ENCODE assay signal across 14 mouse cellular contexts in the genomic region with DNA sequence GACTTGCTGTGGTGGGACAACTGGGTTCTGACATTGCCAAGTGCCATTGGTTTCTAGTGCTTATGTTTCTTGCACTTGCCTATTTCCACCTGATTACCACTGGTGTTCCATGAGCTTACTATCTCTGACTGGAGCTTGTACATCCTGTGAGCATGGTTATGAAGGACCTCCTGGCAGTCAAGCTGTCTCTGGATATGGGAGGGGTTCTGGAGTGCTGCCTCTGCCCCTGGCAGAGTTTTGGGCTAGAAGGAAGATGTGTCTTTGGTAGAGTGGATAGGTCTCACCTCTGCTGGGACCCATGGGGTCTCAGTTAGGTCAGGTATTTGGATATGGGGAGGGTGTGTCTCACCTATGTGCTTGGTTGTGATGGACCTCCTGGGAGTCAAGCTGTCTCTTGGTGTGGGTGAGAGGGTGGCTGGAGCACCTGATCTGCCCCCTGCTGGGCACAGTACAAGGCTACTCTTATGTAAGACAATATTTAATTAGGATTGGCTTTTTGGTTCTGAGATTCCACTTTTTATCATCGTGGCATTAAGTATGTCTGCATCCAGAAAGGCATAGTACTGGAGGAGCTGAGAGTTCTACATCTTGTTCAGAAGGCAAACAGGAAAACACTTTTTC. TPM values are rescaled to one million over a fixed set of nuclear protein-coding genes. Genes with fewer than 3 reads are reported as not detected.
DNase-seq lines count a peak whose midpoint lies in the region; ATAC-seq and TF ChIP-seq lines count a peak whose summit lies in the region.
"Had no signal": no experiment of that assay in that cellular context is flagged by ENCODE, and none has a peak within 500 bp of the region (broad histone marks: within the 10 kb centered on the region; RNA-seq: fewer than 3 reads in every experiment).

No protein-coding gene starts in this region.

- no peaks in the 10 kb centered on the region for H3K4me1 ChIP-seq in kidney, adult 2 months (ENCODE audit: control insufficient read depth, insufficient read depth, low read length)
- no peaks in the 10 kb centered on the region for H3K4me1 ChIP-seq in kidney, embryonic 15.5 days
- peaks cover 8% of the 10 kb centered on the region for H3K4me1 ChIP-seq in liver, embryonic 12.5 days

- TF ChIP-seq CTCF in kidney, adult 2 months (conservative IDR thresholded peaks at IDR 0.05; ENCODE audit: insufficient read depth, insufficient read length, low read depth, low read length): no peak; the same call in 1 of the 2 replicates
- peak; percentile 35 for TF ChIP-seq CTCF in Patski (IDR thresholded peaks at IDR 0.05)

- TF ChIP-seq POLR2A in kidney, adult 2 months (IDR thresholded peaks at IDR 0.05; ENCODE audit: low read depth, low read length): no peak

- no peak overlapping the region for H3K9ac ChIP-seq in kidney, embryonic 15.5 days
- no peak overlapping the region for H3K9ac ChIP-seq in liver, embryonic 12.5 days

- POLR2A ChIA-PET in Patski (lab: Charles Lee): no interaction called here

- WGBS in kidney, adult 2 months: 66% methylated on average over 1 of the region's 1 CpGs
- 87% methylated on average over 1 of the region's 1 CpGs for WGBS in kidney, embryonic 15.5 days
- WGBS in liver, embryonic 12.5 days (ENCODE audit: insufficient replicate concordance): 53% methylated on average over 1 of the region's 1 CpGs

- H3K36me3 ChIP-seq in kidney, adult 2 months (ENCODE audit: control insufficient read depth, insufficient read depth, low read length): no peaks in the 10 kb centered on the region
- H3K36me3 ChIP-seq in kidney, embryonic 15.5 days: no peaks in the 10 kb centered on the region
- no peaks in the 10 kb centered on the region for H3K36me3 ChIP-seq in liver, embryonic 12.5 days

- CTCF ChIA-PET in Patski (lab: Charles Lee): no interaction called here

- no peaks in the 10 kb centered on the region for H3K27me3 ChIP-seq in kidney, adult 2 months (replicated peaks; ENCODE audit: control insufficient read depth, insufficient read depth, low read length)
- no peaks in the 10 kb centered on the region for H3K27me3 ChIP-seq in kidney, embryonic 15.5 days
- peaks cover 19% of the 10 kb centered on the region for H3K27me3 ChIP-seq in Patski
- no peaks in the 10 kb centered on the region for H3K27me3 ChIP-seq in liver, embryonic 12.5 days (replicated peaks)

- no peak overlapping the region for H3K4me3 ChIP-seq in kidney, adult 2 months (ENCODE audit: insufficient read depth, low read depth, low read length)
- no peak overlapping the region for H3K4me3 ChIP-seq in kidney, embryonic 15.5 days (replicated peaks)
- H3K4me3 ChIP-seq in liver, embryonic 12.5 days: no peak overlapping the region
- H3K4me3 ChIP-seq: erythroblast, embryonic 14.5 days had no signal

- peak; percentile 3 for DNase-seq in kidney, adult 2 months
- no peak for DNase-seq in Patski (ENCODE audit: low read depth, low spot score)
- peak; percentile 19 for DNase-seq in thymus, postnatal 0 days (ENCODE audit: low spot score)
- DNase-seq in urinary bladder, postnatal 4 days (ENCODE audit: low spot score in 2 of 2): no peak
- no peak for DNase-seq in layer of hippocampus, postnatal 10 days (ENCODE audit: low spot score in 2 of 2)
- DNase-seq in gastrocnemius, adult 8-10 months (ENCODE audit: low spot score in 2 of 2): no peak

- no peak for ATAC-seq in kidney, embryonic 15.5 days (replicated peaks; ENCODE audit: low FRiP score)
- no peak for ATAC-seq in Patski
- peak; percentile 83 for ATAC-seq in liver, embryonic 12.5 days
- ATAC-seq: hindbrain, embryonic 16.5 days had no signal

- H3K4me2 ChIP-seq in kidney, embryonic 15.5 days: no peak overlapping the region
- H3K4me2 ChIP-seq in liver, embryonic 12.5 days: no peak overlapping the region

- H3K9me3 ChIP-seq in kidney, embryonic 15.5 days (replicated peaks): no peaks in the 10 kb centered on the region
- H3K9me3 ChIP-seq in liver, embryonic 12.5 days (replicated peaks): no peaks in the 10 kb centered on the region

- in situ Hi-C loops in Patski (cut with MboI; ENCODE audit: low pct_unique_long_range_greater_than_20kb): no loop called here

- no peak overlapping the region for H3K27ac ChIP-seq in kidney, adult 2 months (ENCODE audit: insufficient read depth, low read depth, low read length)
- no peak overlapping the region for H3K27ac ChIP-seq in kidney, embryonic 15.5 days
- no peak overlapping the region; the same call in 1 of the 2 replicates for H3K27ac ChIP-seq in liver, embryonic 12.5 days
- H3K27ac ChIP-seq: macrophage had no signal

RNA-seq across cellular contexts. Expression of gene Kel, which starts 24.0 kb away (rescaled TPM):
- polyA plus RNA-seq in kidney, adult 2 months (2012; rRNA removed): 0.04 and 0.13 TPM in 2 replicates
- polyA plus RNA-seq in kidney, embryonic 15.5 days (2015; fragmentation: Nextera tagmentation; extraction: Ambion mirVana): 3.7 and 5.8 TPM in 2 replicates
- polyA plus RNA-seq in Patski (2021): not detected
- 275 and 280 TPM in 2 replicates for polyA plus RNA-seq in liver, embryonic 12.5 days (2016; fragmentation: Nextera tagmentation; extraction: Ambion mirVana)
- 0.31 and 0.75 TPM in 2 replicates for polyA plus RNA-seq in thymus, postnatal 0 days (2015; fragmentation: Nextera tagmentation; extraction: Ambion mirVana)
- total RNA-seq in layer of hippocampus, postnatal 10 days (2021): not detected
- not detected for total RNA-seq in gastrocnemius, adult 8-10 months (2022)
- total RNA-seq: left cerebral cortex, postnatal 36 days had no signal
- polyA plus RNA-seq: C2C12, macrophage had no signal

RNA-seq across cellular contexts. Expression of gene Llcfc1, which starts 43.9 kb away (rescaled TPM):
- 0.75 and 0.99 TPM in 2 replicates for polyA plus RNA-seq in kidney, adult 2 months (2012; rRNA removed)
- 0.22 TPM in 1 of 2 replicates, not detected in the other for polyA plus RNA-seq in kidney, embryonic 15.5 days (2015; fragmentation: Nextera tagmentation; extraction: Ambion mirVana)
- not detected for polyA plus RNA-seq in Patski (2021)
- not detected in 2 replicates for polyA plus RNA-seq in liver, embryonic 12.5 days (2016; fragmentation: Nextera tagmentation; extraction: Ambion mirVana)
- polyA plus RNA-seq in thymus, postnatal 0 days (2015; fragmentation: Nextera tagmentation; extraction: Ambion mirVana): 0.18 TPM in 1 of 2 replicates, not detected in the other
- total RNA-seq in layer of hippocampus, postnatal 10 days (2021): not detected
- total RNA-seq in gastrocnemius, adult 8-10 months (2022): not detected
- total RNA-seq: left cerebral cortex, postnatal 36 days had no signal
- polyA plus RNA-seq: C2C12; erythroblast, embryonic 14.5 days; heart, embryonic 14.5 days; hindbrain, embryonic 16.5 days; macrophage had no signal

RNA-seq across cellular contexts. Expression of gene Olfr459, which starts 46.9 kb away (rescaled TPM):
- polyA plus RNA-seq in kidney, adult 2 months (2012; rRNA removed): not detected in 2 replicates
- not detected in 2 replicates for polyA plus RNA-seq in kidney, embryonic 15.5 days (2015; fragmentation: Nextera tagmentation; extraction: Ambion mirVana)
- polyA plus RNA-seq in Patski (2021): not detected
- not detected in 2 replicates for polyA plus RNA-seq in liver, embryonic 12.5 days (2016; fragmentation: Nextera tagmentation; extraction: Ambion mirVana)
- not detected in 2 replicates for polyA plus RNA-seq in thymus, postnatal 0 days (2015; fragmentation: Nextera tagmentation; extraction: Ambion mirVana)
- not detected for total RNA-seq in layer of hippocampus, postnatal 10 days (2021)
- not detected for total RNA-seq in gastrocnemius, adult 8-10 months (2022)
- total RNA-seq: left cerebral cortex, postnatal 36 days had no signal
- polyA plus RNA-seq: C2C12; erythroblast, embryonic 14.5 days; heart, embryonic 14.5 days; hindbrain, embryonic 16.5 days; macrophage had no signal

RNA-seq across cellular contexts. Expression of gene Trpv5, which starts 47.5 kb away (rescaled TPM):
- 6.6 and 12.4 TPM in 2 replicates for polyA plus RNA-seq in kidney, adult 2 months (2012; rRNA removed)
- 1.5 and 1.8 TPM in 2 replicates for polyA plus RNA-seq in kidney, embryonic 15.5 days (2015; fragmentation: Nextera tagmentation; extraction: Ambion mirVana)
- not detected for polyA plus RNA-seq in Patski (2021)
- polyA plus RNA-seq in liver, embryonic 12.5 days (2016; fragmentation: Nextera tagmentation; extraction: Ambion mirVana): 0.05 and 0.07 TPM in 2 replicates
- 0.04 TPM in 1 of 2 replicates, not detected in the other for polyA plus RNA-seq in thymus, postnatal 0 days (2015; fragmentation: Nextera tagmentation; extraction: Ambion mirVana)
- total RNA-seq in layer of hippocampus, postnatal 10 days (2021): not detected
- not detected for total RNA-seq in gastrocnemius, adult 8-10 months (2022)
- total RNA-seq: left cerebral cortex, postnatal 36 days had no signal
- polyA plus RNA-seq: C2C12; erythroblast, embryonic 14.5 days; heart, embryonic 14.5 days; hindbrain, embryonic 16.5 days; macrophage had no signal

Comparison
In these comparisons a context has a peak if more than half of its experiments do, and no peak if none do; other contexts are left out.
1. DNase-seq: peak in kidney, adult 2 months (single experiment) and thymus, postnatal 0 days (single experiment); none in Patski (single experiment), urinary bladder, postnatal 4 days (0 of 2), layer of hippocampus, postnatal 10 days (0 of 2) and gastrocnemius, adult 8-10 months (0 of 2).
2. RNA of gene Kel, which starts 24.0 kb away (polyA plus RNA-seq): 275 to 280 TPM in liver, embryonic 12.5 days; 3.7 to 5.8 TPM in kidney, embryonic 15.5 days, 0.31 to 0.75 TPM in thymus, postnatal 0 days, 0.04 to 0.13 TPM in kidney, adult 2 months and not detected in Patski (single experiment); every median in the first group is over 10 times any median in the second.